16 mouse cellular contexts compared by ENCODE assay signal in the genomic region with DNA sequence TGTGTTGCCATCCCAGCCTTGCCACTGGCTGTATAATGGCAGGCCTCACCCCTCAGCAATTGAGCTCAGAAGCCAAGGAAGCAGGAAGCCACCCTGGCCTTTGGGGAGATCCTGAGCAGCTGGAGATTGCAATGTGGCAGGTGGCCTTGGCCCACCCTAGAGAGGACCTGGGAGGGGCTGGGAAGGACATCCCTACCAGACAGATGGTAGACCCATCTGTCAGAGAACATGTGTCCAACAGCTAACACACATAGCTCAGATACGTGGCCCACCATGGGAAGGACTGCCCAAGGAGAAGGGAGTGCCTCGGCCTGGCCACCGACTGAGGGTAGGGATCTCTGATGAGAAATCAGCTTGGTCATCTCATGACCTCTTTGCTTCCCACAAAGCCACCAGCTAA. TPM values are rescaled to one million over a fixed set of nuclear protein-coding genes. Genes with fewer than 3 reads are reported as not detected.
"Had no signal": no experiment of that assay in that cellular context is flagged by ENCODE, and none has a peak within 500 bp of the region (broad histone marks: within the 10 kb centered on the region; RNA-seq: fewer than 3 reads in every experiment).

No protein-coding gene starts in this region.

- H3K4me1 ChIP-seq: midbrain, embryonic 10.5 days; neural tube, embryonic 12.5 days; stomach, embryonic 15.5 days had no signal

- H3K9me3 ChIP-seq: midbrain, embryonic 10.5 days; midbrain, embryonic 12.5 days; neural tube, embryonic 12.5 days; stomach, embryonic 15.5 days had no signal

- H3K27me3 ChIP-seq: midbrain, embryonic 12.5 days; neural tube, embryonic 12.5 days; stomach, embryonic 15.5 days had no signal

- H3K36me3 ChIP-seq: midbrain, embryonic 10.5 days; midbrain, embryonic 12.5 days; neural tube, embryonic 12.5 days; stomach, embryonic 15.5 days had no signal

- H3K27ac ChIP-seq: midbrain, embryonic 10.5 days; midbrain, embryonic 12.5 days; neural tube, embryonic 12.5 days; stomach, embryonic 15.5 days; stomach, postnatal 0 days had no signal

- ATAC-seq: midbrain, embryonic 16.5 days had no signal

- H3K4me3 ChIP-seq: midbrain, embryonic 10.5 days; midbrain, embryonic 12.5 days; neural tube, embryonic 12.5 days; stomach, embryonic 15.5 days had no signal

- H3K9ac ChIP-seq: lung, embryonic 14.5 days; midbrain, embryonic 12.5 days; neural tube, embryonic 12.5 days; stomach, embryonic 15.5 days had no signal

- H3K4me2 ChIP-seq: lung, embryonic 14.5 days; midbrain, embryonic 12.5 days; neural tube, embryonic 12.5 days; stomach, embryonic 15.5 days had no signal

- DNase-seq: lung, adult 18-20 months; lung, embryonic 14.5 days; lung, postnatal 10 days; lung, postnatal 4 days; midbrain, embryonic 14.5 days; right cerebral cortex, postnatal 14 days; thymus, adult 2 months; thymus, postnatal 36 days had no signal

RNA-seq across cellular contexts. Expression of a gene that starts 41.4 kb away (rescaled TPM):
- total RNA-seq: megakaryocyte-erythroid progenitor cell, adult 5-6 weeks; neutrophil, adult 5-6 weeks had no signal
